11 mouse cellular contexts compared by ENCODE assay signal in genomic region chr16:29947670-29948069, GRCm38 (mm10).
A peak's percentile ranks its signal among the peaks of the same experiment; 100 is the strongest.
DNase-seq lines count a peak whose midpoint lies in the region; ATAC-seq lines count a peak whose summit lies in the region.
"Had no signal": no experiment of that assay in that cellular context is flagged by ENCODE, and none has a peak within 500 bp of the region (broad histone marks: within the 10 kb centered on the region; RNA-seq: fewer than 3 reads in every experiment).

No protein-coding gene starts in this region.

- H3K27me3 ChIP-seq in heart, embryonic 12.5 days (replicated peaks): no peaks in the 10 kb centered on the region
- H3K27me3 ChIP-seq in limb, embryonic 15.5 days: no peaks in the 10 kb centered on the region; the same call in 1 of the 2 replicates
- H3K27me3 ChIP-seq in limb, embryonic 10.5 days (ENCODE audit: low read depth, poor library complexity, severe bottlenecking): 0 out of 2 replicates have a peak, but pooled peaks cover 3% of the 10 kb centered on the region
- H3K27me3 ChIP-seq in forebrain, embryonic 16.5 days (replicated peaks; ENCODE audit: control insufficient read depth, insufficient read depth, low read length): no peaks in the 10 kb centered on the region
- H3K27me3 ChIP-seq: lung, embryonic 15.5 days had no signal

- H3K4me3 ChIP-seq in heart, embryonic 12.5 days: no peak overlapping the region
- H3K4me3 ChIP-seq in limb, embryonic 15.5 days: no peak overlapping the region
- H3K4me3 ChIP-seq in limb, embryonic 10.5 days: no peak overlapping the region
- no peak overlapping the region for H3K4me3 ChIP-seq in forebrain, embryonic 16.5 days (replicated peaks; ENCODE audit: low read length)
- H3K4me3 ChIP-seq: hindbrain, embryonic 15.5 days; lung, embryonic 15.5 days had no signal

- H3K4me1 ChIP-seq in heart, embryonic 12.5 days (replicated peaks): peaks cover 34% of the 10 kb centered on the region
- peaks cover 47% of the 10 kb centered on the region for H3K4me1 ChIP-seq in limb, embryonic 15.5 days
- peaks cover 68% of the 10 kb centered on the region for H3K4me1 ChIP-seq in limb, embryonic 10.5 days
- peaks cover 12% of the 10 kb centered on the region for H3K4me1 ChIP-seq in forebrain, embryonic 16.5 days (replicated peaks; ENCODE audit: control insufficient read depth, insufficient read depth, low read length)

- H3K9ac ChIP-seq in heart, embryonic 12.5 days: no peak overlapping the region
- no peak overlapping the region for H3K9ac ChIP-seq in limb, embryonic 15.5 days
- H3K9ac ChIP-seq in forebrain, embryonic 16.5 days (replicated peaks; ENCODE audit: low read depth, low read length): no peak overlapping the region
- H3K9ac ChIP-seq: hindbrain, embryonic 15.5 days; lung, embryonic 15.5 days had no signal

- WGBS in heart, embryonic 12.5 days: 73% methylated on average over 5 of the region's 5 CpGs
- 66% methylated on average over 5 of the region's 5 CpGs for WGBS in limb, embryonic 15.5 days
- WGBS in limb, embryonic 10.5 days: 84% methylated on average over 5 of the region's 5 CpGs
- 61% methylated on average over 5 of the region's 5 CpGs for WGBS in forebrain, embryonic 16.5 days

- peak; percentile 92 for DNase-seq in heart, adult 11 months
- no peak for DNase-seq in limb, embryonic 10.5 days (ENCODE audit: low spot score)
- DNase-seq in adrenal gland, postnatal 10 days: peak; percentile 39
- peak; percentile 16 to 43 for DNase-seq in lung, postnatal 4 days
- no peak for DNase-seq in ovary, adult 18-20 months (ENCODE audit: low spot score)
- DNase-seq: thymus, postnatal 14 days had no signal

- no peak overlapping the region for H3K4me2 ChIP-seq in heart, embryonic 12.5 days
- H3K4me2 ChIP-seq in limb, embryonic 15.5 days: no peak overlapping the region
- H3K4me2 ChIP-seq in forebrain, embryonic 16.5 days (ENCODE audit: low read length): no peak overlapping the region
- H3K4me2 ChIP-seq: hindbrain, embryonic 15.5 days; lung, embryonic 15.5 days had no signal

- H3K9me3 ChIP-seq in heart, embryonic 12.5 days (replicated peaks): no peaks in the 10 kb centered on the region
- H3K9me3 ChIP-seq in limb, embryonic 15.5 days: no peaks in the 10 kb centered on the region
- no peaks in the 10 kb centered on the region for H3K9me3 ChIP-seq in limb, embryonic 10.5 days (replicated peaks)
- H3K9me3 ChIP-seq in forebrain, embryonic 16.5 days (ENCODE audit: control insufficient read depth, low read length): no peaks in the 10 kb centered on the region
- H3K9me3 ChIP-seq: hindbrain, embryonic 15.5 days; lung, embryonic 15.5 days had no signal

- no peak overlapping the region for H3K27ac ChIP-seq in heart, embryonic 12.5 days (ENCODE audit: poor library complexity, severe bottlenecking)
- H3K27ac ChIP-seq in limb, embryonic 15.5 days: peak overlapping the region; percentile 44; the same call in 1 of the 2 replicates
- H3K27ac ChIP-seq in limb, embryonic 10.5 days: no peak overlapping the region
- no peak overlapping the region for H3K27ac ChIP-seq in forebrain, embryonic 16.5 days (ENCODE audit: low read length)
- H3K27ac ChIP-seq: hindbrain, embryonic 15.5 days had no signal

- no peak for ATAC-seq in heart, embryonic 12.5 days (ENCODE audit: insufficient number of reproducible peaks, low FRiP score)
- ATAC-seq in limb, embryonic 15.5 days (ENCODE audit: insufficient number of reproducible peaks, low FRiP score, low TSS enrichment, low read depth): no peak
- no peak for ATAC-seq in forebrain, embryonic 16.5 days

- no peaks in the 10 kb centered on the region for H3K36me3 ChIP-seq in heart, embryonic 12.5 days
- H3K36me3 ChIP-seq in limb, embryonic 15.5 days: no peaks in the 10 kb centered on the region
- H3K36me3 ChIP-seq in limb, embryonic 10.5 days: no peaks in the 10 kb centered on the region
- H3K36me3 ChIP-seq in forebrain, embryonic 16.5 days (ENCODE audit: control insufficient read depth, insufficient read depth): no peaks in the 10 kb centered on the region
- H3K36me3 ChIP-seq: hindbrain, embryonic 15.5 days; lung, embryonic 15.5 days had no signal

Comparison
In these comparisons a context has a peak if more than half of its experiments do, and no peak if none do; other contexts are left out.
1. DNase-seq: peak in heart, adult 11 months (single experiment), adrenal gland, postnatal 10 days (single experiment) and lung, postnatal 4 days (2 of 2); none in limb, embryonic 10.5 days (single experiment) and ovary, adult 18-20 months (single experiment).